In the genomic region with DNA sequence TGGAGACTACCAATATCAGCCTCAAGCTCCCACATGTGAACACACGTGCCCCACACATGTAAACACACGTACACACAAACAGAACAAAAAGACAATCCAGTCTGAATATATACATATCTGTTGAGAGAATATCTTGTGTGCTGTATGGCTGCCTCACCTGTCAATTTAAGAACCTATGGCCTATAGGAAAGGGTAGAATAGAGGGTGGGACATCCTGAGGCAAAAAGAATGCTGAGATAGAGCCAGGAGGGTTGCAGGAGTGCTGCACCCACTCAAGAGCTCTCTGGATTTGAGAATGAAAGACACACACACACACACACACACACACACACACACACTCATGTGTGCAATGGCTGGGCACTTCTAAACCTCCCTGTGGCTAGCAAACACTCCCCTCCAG, we compare ENCODE assay signal across 19 mouse cellular contexts.
"Had no signal": no experiment of that assay in that cellular context is flagged by ENCODE, and none has a peak within 500 bp of the region (broad histone marks: within the 10 kb centered on the region; RNA-seq: fewer than 3 reads in every experiment).

No protein-coding gene starts in this region.

- DNase-seq: kidney, adult 18-20 months; kidney, adult 9 months; kidney, postnatal 14 days; kidney, postnatal 4 days; layer of hippocampus, adult 9-11 months; liver; liver, postnatal 0 days; lung, embryonic 14.5 days; lung, postnatal 10 days; lung, postnatal 4 days; thymus, adult 18-20 months; thymus, postnatal 14 days had no signal

- H3K9me3 ChIP-seq: limb, embryonic 10.5 days had no signal

- H3K4me1 ChIP-seq: limb, embryonic 10.5 days; limb, embryonic 13.5 days; neural tube, embryonic 12.5 days had no signal

- H3K27me3 ChIP-seq: limb, embryonic 13.5 days; neural tube, embryonic 12.5 days; neural tube, embryonic 15.5 days had no signal

- H3K4me2 ChIP-seq: limb, embryonic 13.5 days; lung, embryonic 14.5 days; midbrain, embryonic 11.5 days; neural tube, embryonic 12.5 days; neural tube, embryonic 15.5 days had no signal

- H3K36me3 ChIP-seq: limb, embryonic 10.5 days; limb, embryonic 13.5 days; neural tube, embryonic 12.5 days; neural tube, embryonic 15.5 days had no signal

- ATAC-seq: intestine, embryonic 16.5 days; liver, postnatal 0 days had no signal

- H3K4me3 ChIP-seq: limb, embryonic 10.5 days; limb, embryonic 13.5 days; neural tube, embryonic 12.5 days; neural tube, embryonic 15.5 days had no signal

- H3K9ac ChIP-seq: limb, embryonic 13.5 days; liver, embryonic 14.5 days; liver, postnatal 0 days; lung, embryonic 14.5 days; neural tube, embryonic 12.5 days; neural tube, embryonic 15.5 days had no signal

- H3K27ac ChIP-seq: limb, embryonic 10.5 days; limb, embryonic 13.5 days; liver, embryonic 14.5 days; neural tube, embryonic 12.5 days; neural tube, embryonic 15.5 days had no signal
